Mouse (Mus musculus) layer of hippocampus, adult 11-12 months (tissue): ENCODE measurements around the gene Mdm2.

ENCODE experiments used
- DNase-seq: peaks from one replicate; pipeline ENCODE4 v3.0.0; 2022; ENCODE audit warnings: low spot score

Gene Mdm2

DNA sequence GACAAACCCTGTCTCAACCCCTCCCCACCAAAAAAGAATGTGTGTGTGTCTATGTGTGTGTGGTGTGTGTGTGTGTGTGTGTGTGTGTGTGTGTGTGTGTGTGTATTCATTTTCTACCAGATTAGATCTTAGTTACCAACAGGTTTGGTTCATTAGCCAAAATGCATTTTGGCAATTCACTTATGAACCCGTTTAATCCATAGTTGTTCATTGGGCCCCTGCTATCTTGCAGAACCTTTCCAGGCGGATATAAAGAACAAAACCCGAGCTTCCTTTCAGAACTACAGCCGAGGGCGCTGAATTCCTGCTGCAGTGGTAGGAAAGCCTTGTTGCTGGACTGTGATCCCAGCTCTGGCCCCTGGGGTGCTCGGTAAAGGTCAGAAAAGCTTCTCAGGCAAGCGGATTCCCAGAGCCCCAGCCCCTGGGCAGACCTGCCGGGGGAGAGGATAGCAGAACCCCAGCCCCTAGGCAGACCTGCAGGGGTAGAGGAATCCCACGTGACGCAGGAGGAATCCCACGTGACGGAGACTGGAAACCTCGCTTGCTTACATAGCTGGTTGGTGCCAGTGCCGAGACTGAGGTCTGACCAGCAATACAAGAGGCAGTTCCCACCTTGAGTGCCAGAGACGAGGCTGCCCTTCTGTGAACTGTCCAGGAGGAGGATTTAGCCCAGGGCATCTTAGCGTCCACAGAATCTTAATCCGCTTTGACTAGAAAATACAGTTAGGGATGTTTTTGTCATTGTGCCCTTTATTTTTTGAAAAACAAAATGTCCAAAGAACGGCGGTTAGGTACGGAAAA lies 69.0 kb downstream of the Mdm2 start:
- DNase-seq: no peak

DNA sequence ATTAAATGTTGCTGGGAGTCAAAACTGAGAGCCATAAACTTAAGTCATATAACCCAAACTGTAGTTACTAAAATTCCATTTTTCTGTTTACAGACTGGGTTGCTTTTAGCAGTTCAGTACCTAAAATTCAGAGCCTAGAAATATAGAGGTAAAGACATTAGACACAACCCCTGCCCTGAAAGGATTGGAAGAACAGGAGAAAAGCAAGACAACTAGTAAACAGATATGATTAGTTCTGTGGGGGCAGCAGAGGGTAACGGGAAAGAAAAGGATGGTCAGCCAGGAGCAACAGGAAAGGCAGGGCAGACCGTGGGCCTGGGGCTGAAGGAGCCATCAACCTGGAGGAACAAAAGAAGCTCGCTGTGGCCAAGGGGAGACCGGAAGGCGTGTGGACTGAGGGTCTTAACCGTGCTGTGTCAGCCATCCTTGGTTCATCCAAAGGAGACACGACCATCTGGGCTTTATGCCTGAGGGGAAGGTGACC lies 69.9 kb downstream of the Mdm2 start:
- DNase-seq: no peak

DNA sequence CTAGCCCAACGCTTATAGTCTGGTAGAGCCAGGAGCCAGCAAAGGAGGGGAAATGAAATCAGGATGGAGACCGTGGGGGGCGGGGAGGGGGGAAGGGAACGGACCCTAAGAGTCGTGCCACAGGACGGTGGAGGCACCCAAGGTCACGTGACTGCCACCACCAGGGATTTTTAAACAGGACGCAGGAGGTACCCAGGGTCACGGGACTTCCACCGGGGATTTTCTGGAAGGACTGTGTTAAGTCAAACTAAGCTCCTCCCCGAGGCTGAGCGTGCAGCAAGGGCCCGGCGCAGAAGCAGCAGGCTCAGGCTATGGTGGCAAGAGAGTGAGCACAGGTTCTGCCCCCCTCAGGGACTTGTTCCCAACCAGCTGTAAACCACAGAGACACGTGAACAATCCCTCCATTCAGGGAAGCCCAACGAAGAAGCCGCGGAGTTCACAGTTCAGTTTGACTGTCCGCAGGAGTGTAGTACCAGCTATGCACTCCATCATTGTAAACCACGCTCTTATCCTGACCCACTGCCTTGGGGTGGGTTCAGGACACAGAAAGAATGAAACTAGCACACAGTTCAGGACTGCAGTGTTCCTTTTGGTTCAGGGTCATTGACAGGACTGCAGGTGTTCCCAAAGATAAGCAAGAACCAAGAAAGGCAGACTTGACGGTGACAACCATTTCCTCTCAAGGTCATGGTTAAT lies 70.5 kb downstream of the Mdm2 start:
- DNase-seq: no peak

DNA sequence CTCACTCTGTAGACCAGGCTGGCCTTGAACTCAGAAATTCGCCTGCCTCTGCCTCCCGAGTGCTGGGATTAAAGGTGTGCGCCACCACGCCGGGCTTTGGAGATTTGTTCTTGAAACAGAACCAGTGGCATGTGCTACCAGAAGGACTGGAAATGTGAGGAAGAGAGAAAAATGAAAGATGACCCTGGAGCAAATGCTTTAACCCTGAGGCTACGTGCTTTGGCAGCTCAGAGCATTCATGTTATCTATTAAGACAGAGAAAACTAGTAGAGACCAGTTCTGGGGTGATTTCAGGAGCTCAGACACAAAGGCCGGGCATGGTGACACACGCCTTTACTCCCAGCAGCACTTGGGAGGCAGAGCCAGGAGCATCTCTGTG lies 71.3 kb downstream of the Mdm2 start:
- no peak for DNase-seq
